Mouse (Mus musculus) myocyte (in vitro differentiated cells): ENCODE measurements around the gene Ang. TPM values are rescaled to one million over a fixed set of nuclear protein-coding genes. Genes with fewer than 3 reads are reported as not detected.

Experiments used
- H3K27me3 ChIP-seq: one replicate; pipeline ENCODE4 v1.6.1; 2011; ENCODE audit not compliant: control insufficient read depth, insufficient read depth, insufficient read length
- H3K36me3 ChIP-seq: one replicate; pipeline ENCODE4 v1.6.1; 2011; ENCODE audit not compliant: control insufficient read depth, insufficient read depth
- H3K4me2 ChIP-seq: one replicate; pipeline ENCODE4 v1.6.1; 2011; ENCODE audit warnings: low read depth, control low read depth
- H3K4me3 ChIP-seq: one replicate; pipeline ENCODE4 v1.5.1; 2011; ENCODE audit warnings: mild to moderate bottlenecking, control low read depth, moderate library complexity
- H3K79me2 ChIP-seq: one replicate; pipeline ENCODE4 v1.6.1; 2011; ENCODE audit not compliant: control insufficient read depth, insufficient read depth
- H3ac ChIP-seq: one replicate; pipeline ENCODE4 v1.6.1; 2011; ENCODE audit not compliant: control insufficient read depth, insufficient read length
- CEBPB ChIP-seq: IDR thresholded peaks from 2 replicates; pipeline ENCODE4 v1.6.1; 2011; ENCODE audit warnings: mild to moderate bottlenecking, moderate library complexity; ENCODE audit not compliant: poor library complexity, insufficient read depth, severe bottlenecking
- E2F4 ChIP-seq: IDR thresholded peaks from one replicate; pipeline ENCODE4 v1.6.1; 2011; ENCODE audit warnings: mild to moderate bottlenecking, control low read depth, moderate library complexity; ENCODE audit not compliant: insufficient read depth
- MAX ChIP-seq: IDR thresholded peaks from one replicate; pipeline ENCODE4 v1.6.1; 2011; ENCODE audit warnings: low read depth, mild to moderate bottlenecking, control low read depth
- MYOD1 ChIP-seq, 3 experiments: IDR thresholded peaks; one replicate each; pipeline ENCODE4 v1.6.1; 2011; ENCODE audit warnings: control low read depth in 2 of 3, low read depth in 2 of 3, mild to moderate bottlenecking in 2 of 3, moderate library complexity in 1 of 3; ENCODE audit not compliant: insufficient read length in 2 of 3, control insufficient read depth in 1 of 3
- MYOG ChIP-seq, 3 experiments: IDR thresholded peaks; one replicate each; pipeline ENCODE4 v1.6.1; 2011; ENCODE audit warnings: control low read depth in 2 of 3, low read depth in 2 of 3, mild to moderate bottlenecking in 2 of 3; ENCODE audit not compliant: insufficient read length in 2 of 3, control insufficient read depth in 1 of 3, insufficient read depth in 1 of 3
- POLR2A ChIP-seq: IDR thresholded peaks from one replicate; pipeline ENCODE4 v1.6.1; 2011; ENCODE audit warnings: low read depth, mild to moderate bottlenecking, control low read depth, moderate library complexity; ENCODE audit not compliant: insufficient read length
- POLR2AphosphoS2 ChIP-seq: IDR thresholded peaks from one replicate; pipeline ENCODE4 v1.6.1; 2011; ENCODE audit warnings: low read depth, control low read depth; ENCODE audit not compliant: insufficient read length
- REST ChIP-seq: IDR thresholded peaks from one replicate; pipeline ENCODE4 v1.6.1; 2011; ENCODE audit warnings: mild to moderate bottlenecking, control low read depth, moderate library complexity; ENCODE audit not compliant: insufficient read depth, insufficient read length
- SRF ChIP-seq: IDR thresholded peaks from one replicate; pipeline ENCODE4 v1.6.1; 2011; ENCODE audit warnings: low read depth; ENCODE audit not compliant: control insufficient read depth, insufficient read length
- TCF12 ChIP-seq: IDR thresholded peaks from one replicate; pipeline ENCODE4 v1.6.1; 2011; ENCODE audit warnings: mild to moderate bottlenecking, control low read depth; ENCODE audit not compliant: poor library complexity, insufficient read depth, severe bottlenecking
- TCF3 ChIP-seq: IDR thresholded peaks from one replicate; pipeline ENCODE4 v1.6.1; 2011; ENCODE audit warnings: low read depth, control low read depth; ENCODE audit not compliant: insufficient read length
- USF1 ChIP-seq: IDR thresholded peaks from one replicate; pipeline ENCODE4 v1.6.1; 2011; ENCODE audit warnings: low read depth, mild to moderate bottlenecking, control low read depth, moderate library complexity
- polyA plus RNA-seq: library from polyadenylated mRNA; unstranded; fragments of >200 nt; fragmentation: generic; extraction: Trizol; gene quantifications from one replicate; pipeline ENCODE4 v1.2.1, GENCODE M21; 2012; ENCODE audit warnings: missing spikeins

Gene Ang
- polyA plus RNA-seq, 1 experiment, result 1.3 TPM

DNA sequence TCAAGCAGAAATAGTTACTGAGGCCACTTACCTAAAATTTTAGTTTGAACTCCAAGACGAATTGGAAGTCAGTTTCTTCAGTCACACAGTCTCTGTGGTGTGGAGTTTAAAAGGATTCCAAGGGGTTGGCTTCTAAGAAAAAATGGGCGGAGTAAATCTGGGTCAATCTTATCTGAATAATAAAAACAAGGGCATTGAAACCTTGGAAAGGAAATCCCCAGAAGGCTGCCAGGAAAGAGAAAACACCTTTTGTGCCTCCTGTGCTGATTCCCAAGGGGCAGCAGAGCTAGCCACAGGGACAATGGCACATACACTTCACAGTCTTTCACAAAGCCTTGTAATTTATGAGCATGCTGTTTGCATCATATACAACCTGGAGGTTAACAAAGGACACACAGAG, 55.7 kb downstream of the Ang start, which contains the start of gene Rnase1:
Gene Rnase1, minus strand, starts transcription at position 101 of the 400 bp plus-strand sequence.
- Histone ChIP-seq H3K4me2 (no peak within 1 kb of the TSS), H3K27me3 (no peaks in the 10 kb centered on the region), H3ac (no peak within 1 kb of the TSS), H3K4me3 (no peak within 1 kb of the TSS), H3K79me2 (no peaks in the 10 kb centered on the region), H3K36me3 (no peaks in the 10 kb centered on the region)
- TF ChIP-seq USF1 (no peak), MAX (no peak), MYOD1 (IDR thresholded peaks at IDR 0.05; ENCODE audit: control insufficient read depth in 1 of 3, insufficient read length in 2 of 3, low read depth in 2 of 3) (no peak), CEBPB (no peak), POLR2A (no peak), MYOG (IDR thresholded peaks at IDR 0.05; ENCODE audit: control insufficient read depth in 1 of 3, insufficient read depth in 1 of 3, insufficient read length in 2 of 3, low read depth in 2 of 3) (no peak), POLR2AphosphoS2 (no peak), REST (no peak), TCF12 (no peak), E2F4 (no peak), TCF3 (no peak), SRF (no peak)

DNA sequence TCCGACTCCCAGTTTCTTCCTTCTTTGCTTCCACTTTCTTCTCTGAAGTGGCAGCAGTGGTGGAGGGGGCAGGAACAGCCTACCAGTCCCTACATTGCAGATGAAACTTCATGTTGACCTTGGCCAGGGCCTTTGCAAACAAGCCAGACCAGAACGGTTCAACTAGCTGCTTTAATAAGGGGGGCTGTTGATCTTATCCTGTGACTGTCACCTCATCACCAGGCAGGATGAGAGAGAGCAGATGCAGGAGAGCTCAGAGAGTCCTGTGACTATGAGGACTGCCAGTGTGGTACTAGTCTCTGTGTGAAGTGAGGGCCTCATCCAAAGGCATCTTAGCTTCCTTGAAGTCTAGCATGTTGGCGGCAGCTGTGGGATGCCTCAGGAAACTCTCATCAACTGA, 57.1 kb downstream of the Ang start:
- Histone ChIP-seq H3K27me3 (no peaks in the 10 kb centered on the region), H3K4me2 (no peak overlapping the region), H3K79me2 (no peaks in the 10 kb centered on the region), H3ac (no peak overlapping the region), H3K4me3 (no peak overlapping the region), H3K36me3 (no peaks in the 10 kb centered on the region)
- TF ChIP-seq TCF12, result no peak
- TF ChIP-seq USF1, result no peak
- TF ChIP-seq MYOG (IDR thresholded peaks at IDR 0.05; ENCODE audit: control insufficient read depth in 1 of 3, insufficient read depth in 1 of 3, insufficient read length in 2 of 3, low read depth in 2 of 3), result no peak
- TF ChIP-seq CEBPB, result no peak
- no peak for TF ChIP-seq E2F4
- no peak for TF ChIP-seq SRF
- no peak for TF ChIP-seq TCF3
- TF ChIP-seq MYOD1 (IDR thresholded peaks at IDR 0.05; ENCODE audit: control insufficient read depth in 1 of 3, insufficient read length in 2 of 3, low read depth in 2 of 3), result no peak
- no peak for TF ChIP-seq MAX

DNA sequence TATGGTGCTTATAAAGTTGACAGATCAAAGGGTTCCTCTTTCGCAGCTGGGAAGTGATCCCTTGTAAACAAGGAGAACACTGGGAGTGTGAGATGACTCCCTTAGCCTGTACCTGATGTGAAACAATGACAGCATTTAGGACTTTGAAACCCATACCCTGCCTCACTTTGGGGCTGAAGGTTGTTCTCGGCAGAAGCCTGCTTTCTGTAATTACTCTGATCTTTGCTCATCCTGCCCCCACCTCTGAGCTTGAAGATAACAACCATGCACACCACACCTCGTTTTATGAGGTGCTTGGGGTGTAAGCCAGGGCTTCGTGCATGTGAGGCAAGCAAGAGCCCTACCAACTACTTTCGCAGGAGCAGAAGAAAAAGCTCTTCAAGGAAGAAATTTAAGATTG, 58.2 kb downstream of the Ang start:
- no peaks in the 10 kb centered on the region for H3K27me3 ChIP-seq
- no peak overlapping the region for H3ac ChIP-seq
- H3K36me3 ChIP-seq, result no peaks in the 10 kb centered on the region
- H3K4me2 ChIP-seq, result no peak overlapping the region
- no peak overlapping the region for H3K4me3 ChIP-seq
- no peaks in the 10 kb centered on the region for H3K79me2 ChIP-seq
- TF ChIP-seq POLR2A, result no peak
- TF ChIP-seq MYOD1 (IDR thresholded peaks at IDR 0.05; ENCODE audit: control insufficient read depth in 1 of 3, insufficient read length in 2 of 3, low read depth in 2 of 3), result no peak
- no peak for TF ChIP-seq TCF12

DNA sequence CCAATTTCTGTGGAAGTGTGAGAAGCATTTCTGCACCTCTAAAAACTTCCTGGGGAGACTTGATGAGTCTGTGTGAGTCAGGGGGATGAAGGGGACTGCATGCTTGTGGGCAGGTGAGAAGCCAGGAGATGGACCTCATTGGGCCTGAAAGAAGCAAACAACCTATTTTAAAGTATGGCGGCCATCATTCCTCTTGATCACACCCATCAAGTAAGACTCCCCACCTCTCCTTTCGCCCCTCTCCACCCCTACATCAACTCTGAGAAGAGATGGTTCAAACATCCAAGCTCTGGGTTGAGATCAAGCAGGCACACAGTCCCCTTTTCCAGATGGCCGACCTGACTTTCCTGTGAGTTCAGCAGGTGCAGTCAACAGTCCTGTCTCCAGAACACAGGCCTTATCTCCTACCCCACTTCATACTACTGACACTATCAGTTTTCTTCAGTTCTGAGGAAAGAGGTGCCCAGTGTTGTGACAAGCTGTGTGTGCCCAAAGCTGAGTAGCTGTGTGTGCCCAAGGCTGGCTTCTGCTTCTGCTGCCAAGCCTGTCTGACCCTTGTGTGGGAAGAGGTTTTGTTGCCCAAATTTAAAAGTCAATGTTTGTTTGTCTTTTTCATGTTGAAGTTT, 59.4 kb downstream of the Ang start:
- no peaks in the 10 kb centered on the region for H3K27me3 ChIP-seq
- no peak overlapping the region for H3K4me2 ChIP-seq
- no peak overlapping the region for H3K4me3 ChIP-seq
- no peaks in the 10 kb centered on the region for H3K36me3 ChIP-seq
- TF ChIP-seq MAX (no peak), REST (no peak), TCF3 (no peak), E2F4 (no peak), TCF12 (no peak), SRF (no peak), POLR2AphosphoS2 (no peak), MYOG (IDR thresholded peaks at IDR 0.05; ENCODE audit: control insufficient read depth in 1 of 3, insufficient read depth in 1 of 3, insufficient read length in 2 of 3, low read depth in 2 of 3) (no peak), USF1 (no peak), CEBPB (no peak), MYOD1 (IDR thresholded peaks at IDR 0.05; ENCODE audit: control insufficient read depth in 1 of 3, insufficient read length in 2 of 3, low read depth in 2 of 3) (no peak), POLR2A (no peak)
- no peaks in the 10 kb centered on the region for H3K79me2 ChIP-seq
- H3ac ChIP-seq, result no peak overlapping the region

Other genes starting within 250 kb of the Ang start
- gene Tep1, start 220.6 kb upstream of the Ang start, polyA plus RNA-seq, result 20.6 TPM
- 4.9 TPM for gene Klhl33, start 193.6 kb upstream of the Ang start, polyA plus RNA-seq
- 81.0 TPM for gene Osgep, start 166.3 kb upstream of the Ang start, polyA plus RNA-seq
- 113 TPM for gene Apex1, start 166.2 kb upstream of the Ang start, polyA plus RNA-seq
- gene Pip4p1, start 160.3 kb upstream of the Ang start, polyA plus RNA-seq, result 71.3 TPM
- 20.4 TPM for gene Pnp, start 160.1 kb upstream of the Ang start, polyA plus RNA-seq
- 11.9 TPM for gene Gm49342, start 146.6 kb upstream of the Ang start, polyA plus RNA-seq
- 0.08 TPM for gene Pnp2, start 135.2 kb upstream of the Ang start, polyA plus RNA-seq
- gene Rnase10, start 83.4 kb upstream of the Ang start, polyA plus RNA-seq, result 0.10 TPM
- not detected for gene Rnase9, start 49.3 kb upstream of the Ang start, polyA plus RNA-seq
- not detected for gene Rnase11, start 41.0 kb upstream of the Ang start, polyA plus RNA-seq
- not detected for gene Rnase12, start 33.5 kb upstream of the Ang start, polyA plus RNA-seq
- gene Olfr750, start 16.7 kb upstream of the Ang start, polyA plus RNA-seq, result not detected
- gene Rnase4, start 73 bp upstream of the Ang start, polyA plus RNA-seq, result 17.8 TPM
- 0.05 TPM for gene Eddm3b, start 23.3 kb downstream of the Ang start, polyA plus RNA-seq
- gene Rnase6, start 32.8 kb downstream of the Ang start, polyA plus RNA-seq, result 0.12 TPM
- 0.17 TPM for gene Rnase1, start 55.6 kb downstream of the Ang start, polyA plus RNA-seq
- gene Rnase2b, start 71.1 kb downstream of the Ang start, polyA plus RNA-seq, result not detected
- 1.4 TPM for gene Ang2, start 108.0 kb downstream of the Ang start, polyA plus RNA-seq
- not detected for gene Ear14, start 112.2 kb downstream of the Ang start, polyA plus RNA-seq
- gene Rnase2a, start 165.0 kb downstream of the Ang start, polyA plus RNA-seq, result 0.43 TPM